Mouse (Mus musculus) 416B (cell line): ENCODE measurements around the gene Efemp1.

ENCODE experiments used
- DNase-seq: peaks from one replicate; pipeline ENCODE4 v3.0.0; 2011; ENCODE audit warnings: low read depth

Efemp1 gene

GRCm38 (mm10) chr11:28853102-28853800 is at the start of gene Efemp1:
Gene Efemp1, plus strand, starts transcription at chr11:28853204.
- no peak for DNase-seq

- peak; percentile 47 for DNase-seq
Observed at GRCm38 (mm10) chr11:28808685-28809084, 44.3 kb upstream of the Efemp1 start.

DNA sequence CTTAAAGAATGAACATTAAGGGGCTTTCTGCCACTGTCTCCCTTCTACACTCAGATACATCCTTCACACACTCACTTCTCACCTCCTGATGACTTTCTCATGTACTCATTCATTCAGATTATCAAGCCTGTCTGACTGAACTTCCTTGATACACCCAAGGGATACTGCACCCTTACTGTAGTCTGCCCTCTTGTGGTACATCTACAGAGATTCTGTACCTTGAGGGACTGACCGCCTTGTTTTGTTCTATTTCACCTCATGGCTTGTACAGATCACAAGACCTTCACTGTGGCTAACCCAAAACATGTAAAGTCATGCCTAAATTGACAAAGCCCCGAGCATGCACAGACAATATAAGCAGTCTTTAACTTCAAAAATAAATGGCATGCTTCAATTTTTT is 41.1 kb upstream of the Efemp1 start:
- peak; percentile 30 for DNase-seq

DNA sequence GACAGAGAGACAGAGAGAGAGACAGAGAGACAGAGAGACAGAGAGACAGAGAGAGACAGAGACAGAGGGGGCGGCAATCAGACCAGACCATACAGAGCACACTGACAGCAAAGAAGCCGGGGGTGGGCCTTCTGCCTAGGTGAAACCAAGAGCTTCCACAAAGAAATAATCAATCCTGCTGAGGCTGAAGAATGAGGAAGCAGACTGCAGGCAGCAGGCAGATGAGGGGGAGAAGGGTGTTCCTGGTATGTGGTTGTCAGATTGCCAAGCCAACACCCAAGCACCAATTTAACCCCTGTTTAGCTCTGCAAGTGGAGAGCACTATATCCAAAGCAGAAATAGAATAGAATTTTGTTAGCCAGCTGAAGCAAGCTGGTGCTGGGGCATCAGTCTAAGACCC is 40.4 kb upstream of the Efemp1 start:
- DNase-seq: no peak

DNA sequence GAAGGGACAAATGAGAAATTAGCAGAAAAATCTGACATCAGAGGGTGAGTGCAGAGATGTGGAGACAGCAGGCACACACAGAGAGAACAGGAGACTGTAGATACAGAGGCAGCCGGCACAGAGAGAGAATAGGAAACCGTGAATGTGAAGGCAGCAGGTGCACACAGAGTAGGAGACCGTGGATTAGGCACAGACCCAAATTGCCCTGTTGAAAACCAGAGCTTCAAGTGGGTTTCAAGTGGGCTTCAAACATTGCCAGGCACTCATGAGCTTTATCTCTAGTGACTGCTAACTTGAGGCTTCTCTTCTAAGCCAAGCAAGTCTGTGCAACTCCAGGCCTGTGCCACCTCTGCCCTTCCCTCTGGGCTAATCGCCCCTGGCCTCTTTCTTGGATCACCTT is 35.6 kb upstream of the Efemp1 start:
- no peak for DNase-seq

GRCm38 (mm10) chr11:28826950-28827349 is 26.1 kb upstream of the Efemp1 start:
- no peak for DNase-seq

GRCm38 (mm10) chr11:28833809-28834208 is 19.2 kb upstream of the Efemp1 start:
- no peak for DNase-seq

DNA sequence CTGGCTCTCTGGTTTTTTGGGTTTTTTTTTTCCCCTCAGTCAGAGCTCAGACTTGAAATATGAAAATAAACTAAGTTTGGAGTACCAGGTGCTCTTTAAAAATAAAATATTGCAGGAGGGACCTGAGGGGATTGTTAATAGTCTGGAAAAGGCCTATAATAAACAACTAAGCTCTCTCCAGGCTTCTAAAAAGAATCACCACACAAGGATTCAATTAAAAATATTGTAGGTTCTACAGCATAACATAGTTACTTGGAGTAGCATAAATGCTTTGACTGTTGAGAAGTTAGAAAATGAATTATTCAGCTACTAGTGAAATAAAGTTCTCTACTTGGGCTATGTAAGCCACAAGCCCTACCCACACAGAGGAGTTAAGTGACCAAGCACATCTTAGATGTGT is 17.9 kb upstream of the Efemp1 start:
- DNase-seq: no peak

DNA sequence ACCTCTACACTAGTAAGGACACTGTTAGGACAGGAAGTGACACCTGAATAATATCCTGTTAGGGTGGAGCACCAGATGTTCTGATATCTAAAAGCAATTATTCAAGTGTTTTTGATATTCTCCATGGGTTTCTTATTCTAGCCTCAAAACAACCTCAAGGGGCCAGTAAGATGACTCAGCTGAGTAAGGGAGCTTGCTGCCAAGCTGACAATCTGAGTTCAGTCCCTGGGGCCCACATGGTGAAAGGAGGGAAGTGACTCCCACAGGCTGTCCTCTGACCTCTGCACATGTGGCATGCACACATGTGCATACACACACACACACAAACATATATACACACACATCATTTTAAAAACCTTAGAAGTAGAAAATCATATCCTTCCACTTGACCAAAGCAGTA is 3.2 kb upstream of the Efemp1 start:
- DNase-seq: no peak

DNA sequence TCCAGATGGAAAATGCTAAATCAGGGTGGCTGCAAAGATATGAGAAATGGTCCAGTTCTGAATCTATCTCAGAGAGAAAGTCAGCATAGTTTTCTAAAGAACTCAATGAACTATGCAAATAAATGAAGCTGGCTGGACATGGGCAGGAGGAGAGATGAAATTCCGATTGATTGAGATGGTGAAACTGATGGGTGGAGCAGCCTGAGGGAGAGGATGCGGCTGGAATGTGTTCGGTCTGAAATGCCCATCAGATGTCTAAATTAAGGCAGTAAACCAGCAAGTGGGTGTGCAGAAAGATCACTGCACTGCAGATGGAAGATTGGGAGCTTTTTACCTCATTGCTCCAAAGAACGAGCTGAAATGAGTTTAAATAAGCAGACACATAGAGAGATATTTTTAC is 1.4 kb upstream of the Efemp1 start:
- DNase-seq: no peak

- no peak for DNase-seq
Observed at GRCm38 (mm10) chr11:28852361-28852919, 564 bp upstream of the Efemp1 start.

DNA sequence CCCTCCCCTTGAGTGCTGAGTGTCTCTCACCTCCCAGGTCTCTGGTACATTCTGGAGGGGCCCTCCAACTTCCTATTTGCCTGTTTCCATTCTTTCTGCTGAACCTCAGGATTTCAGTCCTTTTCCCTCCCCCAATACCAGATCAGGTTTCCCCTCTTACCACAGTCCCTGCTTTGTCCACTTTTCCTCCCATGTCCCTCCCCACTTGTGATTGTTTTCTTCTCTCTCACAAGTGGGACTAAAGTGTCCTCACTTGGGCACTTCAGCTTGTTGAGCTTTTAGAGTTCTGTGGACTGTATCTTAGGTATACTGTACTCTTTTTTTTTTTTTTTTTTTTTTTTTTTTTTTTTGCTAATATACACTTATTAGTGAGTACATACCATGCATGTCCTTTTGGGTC is 6.1 kb downstream of the Efemp1 start:
- DNase-seq: no peak

DNA sequence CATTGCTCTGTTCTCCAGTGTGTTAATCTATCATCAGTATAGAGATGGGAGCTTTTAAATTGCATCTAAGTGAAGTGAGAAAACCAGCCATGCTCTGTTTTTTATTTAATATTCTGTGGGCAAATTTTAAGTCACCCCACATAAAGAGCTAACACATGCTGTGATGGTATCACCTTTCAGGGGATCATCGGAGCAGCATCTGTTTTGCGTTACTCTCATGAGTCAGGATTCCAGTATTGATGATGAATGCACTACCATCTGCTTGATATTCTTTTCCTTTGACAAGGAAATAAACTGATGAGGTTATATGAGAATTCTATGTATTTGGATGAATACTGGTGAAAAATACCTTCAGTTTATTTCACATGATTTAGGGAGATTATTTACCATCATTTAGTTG is 16.1 kb downstream of the Efemp1 start:
- DNase-seq: no peak

DNA sequence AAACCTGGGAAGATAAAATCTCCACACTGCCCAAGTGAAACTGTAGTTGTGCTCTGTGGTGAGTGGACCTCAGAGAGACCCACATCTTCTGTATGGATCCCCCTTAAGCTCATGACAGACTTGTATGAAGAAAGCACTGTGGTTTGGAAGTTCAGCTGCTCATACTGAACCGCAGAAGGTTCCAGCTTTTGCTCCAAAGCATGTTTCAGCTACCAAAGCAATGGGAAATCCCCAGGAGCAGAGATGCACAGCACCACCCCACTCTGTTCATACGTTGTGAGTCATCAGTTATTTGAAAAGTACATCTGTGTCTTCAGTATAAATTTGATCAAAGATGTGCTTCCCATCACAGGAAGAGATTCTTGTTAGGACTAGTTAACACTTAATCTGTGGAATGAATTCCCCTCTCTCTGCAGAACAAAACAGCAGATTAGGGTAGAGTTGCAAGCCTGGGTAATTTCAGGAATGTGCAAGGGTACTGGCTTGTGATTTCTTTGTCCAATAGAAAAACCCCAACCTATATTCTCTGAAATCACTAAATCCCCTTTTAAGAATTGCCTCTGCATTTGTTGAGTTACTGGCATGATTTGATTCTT is 28.5 kb downstream of the Efemp1 start:
- no peak for DNase-seq

GRCm38 (mm10) chr11:28883106-28883505 is 30.1 kb downstream of the Efemp1 start:
- DNase-seq: no peak

GRCm38 (mm10) chr11:28889538-28889937 is 36.5 kb downstream of the Efemp1 start:
- no peak for DNase-seq

DNA sequence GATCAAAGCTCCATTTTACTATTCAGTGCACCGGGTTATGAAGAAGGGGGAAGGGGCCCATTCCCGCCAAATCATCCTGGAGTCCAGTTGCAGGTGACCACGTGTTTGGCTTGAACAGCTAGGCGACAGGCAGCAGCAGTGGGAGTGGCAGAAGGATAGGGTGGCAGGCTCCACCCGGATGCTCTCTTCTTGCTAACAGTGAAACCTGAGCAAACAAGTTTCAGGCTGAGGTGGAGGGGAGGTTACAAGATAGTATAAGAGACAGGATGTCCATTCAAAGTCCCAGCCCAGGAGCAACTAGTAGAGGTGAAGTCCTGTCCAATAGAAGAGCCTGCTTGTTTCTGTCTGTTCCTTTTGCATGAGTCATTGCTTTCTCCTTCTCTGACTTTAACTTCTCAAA is 38.5 kb downstream of the Efemp1 start:
- DNase-seq: no peak

GRCm38 (mm10) chr11:28899420-28899819 is 46.4 kb downstream of the Efemp1 start:
- no peak for DNase-seq

- no peak for DNase-seq
Observed at GRCm38 (mm10) chr11:28904596-28904995, 51.6 kb downstream of the Efemp1 start.

DNA sequence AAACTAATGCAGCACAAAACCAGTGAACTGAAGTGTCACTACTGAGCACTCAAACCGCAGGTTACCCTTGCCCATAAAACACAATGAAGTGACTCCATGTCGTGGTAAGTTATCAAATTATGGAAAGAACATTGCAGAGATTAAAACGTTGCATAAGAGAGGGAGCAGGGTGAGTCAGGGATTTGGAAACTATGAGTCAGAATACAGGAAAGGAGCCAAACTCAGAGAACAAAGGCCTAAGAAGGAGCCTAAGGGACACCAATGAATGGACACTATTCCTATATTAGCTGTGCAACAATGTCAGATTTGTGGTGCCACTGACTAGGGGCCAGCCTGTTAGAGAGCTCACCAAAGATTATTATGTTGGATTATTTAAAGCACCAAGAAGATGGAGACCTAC is 53.3 kb downstream of the Efemp1 start:
- DNase-seq: peak; percentile 68

DNA sequence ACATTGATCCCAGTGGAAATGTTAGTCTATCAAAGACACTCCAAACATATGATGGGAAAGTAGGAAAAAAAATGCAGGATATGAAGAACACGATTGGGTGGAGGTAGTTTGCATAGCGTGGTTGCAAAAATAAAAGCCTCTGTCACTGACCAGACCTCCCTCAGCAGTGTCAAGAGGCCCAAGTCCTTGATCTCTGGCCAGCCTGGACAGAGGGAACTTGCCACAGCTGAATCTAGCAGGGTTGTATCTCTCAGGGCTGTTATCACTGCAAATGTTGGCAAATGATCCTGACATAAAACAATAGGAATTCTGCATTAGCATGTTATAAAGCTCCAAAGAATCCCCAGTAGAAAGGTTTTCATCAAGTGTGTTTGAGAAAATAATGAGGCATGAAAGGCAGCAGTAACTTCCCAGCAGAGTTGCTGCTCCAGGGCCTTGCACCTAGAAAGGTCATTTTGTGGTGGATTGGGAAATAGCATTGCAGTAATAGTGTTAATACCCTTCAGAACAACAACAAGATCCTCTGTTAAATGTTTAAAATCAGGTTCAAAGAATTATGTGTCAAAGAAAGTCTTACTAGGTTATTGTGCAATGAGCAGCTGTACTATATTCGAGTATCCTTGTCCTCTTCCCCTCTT is 56.0 kb downstream of the Efemp1 start:
- DNase-seq: no peak

- no peak for DNase-seq
Observed at GRCm38 (mm10) chr11:28912469-28913138, 59.6 kb downstream of the Efemp1 start.

- DNase-seq: no peak
Observed at GRCm38 (mm10) chr11:28934449-28934848, 81.4 kb downstream of the Efemp1 start.
